Mouse (Mus musculus) monocyte, adult 5-6 weeks (primary cell): Measurements from ENCODE around the gene Guca2b. TPM values are rescaled to one million over a fixed set of nuclear protein-coding genes. Genes with fewer than 3 reads are reported as not detected.

ENCODE experiments used
- ATAC-seq: fragments of 153-309, 156-312 bp; replicated peaks from 2 replicates; pipeline ENCODE4 v1.8.0; 2017; ENCODE audit warnings: mild to moderate bottlenecking; ENCODE audit not compliant: low TSS enrichment, insufficient number of reproducible peaks, severe bottlenecking, poor library complexity, low FRiP score
- total RNA-seq: library from RNA; stranded (forward); fragments of 200-1000, 200-491, 200-594 nt; gene quantifications from 3 replicates; pipeline ENCODE4 v1.2.3, GENCODE M21; 2017

The Guca2b gene
- total RNA-seq, 1 experiment from 2014 or later: not detected

GRCm38 (mm10) chr4:119614724-119615123 lies 44.0 kb downstream of the Guca2b start:
- ATAC-seq: no peak

- no peak for ATAC-seq
These were observed 44.7 kb downstream of the Guca2b start for GRCm38 (mm10) chr4:119614078-119614477.

DNA sequence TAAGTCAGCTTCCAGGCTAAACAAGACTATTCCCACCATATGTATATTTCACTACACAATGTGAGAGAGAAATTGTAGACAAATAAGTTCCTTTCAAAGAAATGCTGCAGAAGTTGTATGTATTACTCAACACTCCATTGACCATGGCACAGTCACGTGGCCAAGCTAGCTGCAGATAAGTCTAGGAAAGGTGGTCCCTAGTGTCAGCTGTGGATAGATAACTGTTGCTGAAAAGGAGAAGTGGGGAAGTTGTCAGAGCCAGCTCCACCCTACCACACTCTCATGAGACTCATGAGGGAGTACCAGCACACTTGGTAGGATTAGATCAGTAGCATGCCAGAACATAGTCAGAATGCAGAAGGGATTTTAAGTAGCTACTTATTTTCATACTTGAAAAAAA lies 49.3 kb downstream of the Guca2b start:
- no peak for ATAC-seq

Other genes starting within 250 kb of the Guca2b start
- 0.32 to 4.8 TPM in 2 of 3 replicates, not detected in the other for gene Ccdc30, start 243.4 kb downstream of the Guca2b start, total RNA-seq
- 6.3 to 20.1 TPM (median 8.1 TPM) in 3 replicates for gene Ppcs, start 236.5 kb downstream of the Guca2b start, total RNA-seq
- gene Zmynd12, start 236.1 kb downstream of the Guca2b start, total RNA-seq: not detected in 3 replicates
- 0.10 TPM in 1 of 3 replicates, not detected in the others for gene Rimkla, start 166.3 kb downstream of the Guca2b start, total RNA-seq
- gene Foxj3, start 122.0 kb downstream of the Guca2b start, total RNA-seq: 34.3 to 61.1 TPM (median 35.8 TPM) in 3 replicates
- gene Frg2f1, start 119.4 kb downstream of the Guca2b start, total RNA-seq: 0.29 to 8.2 TPM (median 5.1 TPM) in 3 replicates
- gene Guca2a, start 21.2 kb downstream of the Guca2b start, total RNA-seq: 1.2 TPM in 1 of 3 replicates, not detected in the others
- 3.1 to 14.0 TPM (median 4.5 TPM) in 3 replicates for gene Hivep3, start 74.8 kb upstream of the Guca2b start, total RNA-seq